Comparison of ENCODE assay signal across 10 mouse cellular contexts in the genomic region with DNA sequence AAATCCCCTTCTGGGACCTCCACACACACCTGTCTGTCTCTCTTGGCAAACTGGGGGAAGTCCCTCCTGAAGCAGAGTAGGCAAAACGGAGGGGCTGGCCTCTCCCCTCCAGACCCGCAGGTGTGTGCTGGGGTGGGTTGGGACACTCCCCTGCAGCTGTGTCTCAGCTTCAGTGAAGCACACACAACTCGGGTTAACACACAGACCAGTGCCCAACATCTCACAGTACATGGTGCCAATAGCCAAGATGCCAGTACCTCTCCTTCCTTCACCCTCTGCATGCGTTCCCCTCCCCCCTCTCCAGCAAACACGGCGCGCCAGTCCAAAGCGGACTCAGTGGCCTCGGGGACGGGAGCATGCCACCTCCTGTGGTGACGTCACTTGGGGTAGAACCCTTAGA. TPM values are rescaled to one million over a fixed set of nuclear protein-coding genes. Genes with fewer than 3 reads are reported as not detected.
A peak's percentile ranks its signal among the peaks of the same experiment; 100 is the strongest.
DNase-seq lines count a peak whose midpoint lies in the region; ATAC-seq and TF ChIP-seq lines count a peak whose summit lies in the region.
"Had no signal": no experiment of that assay in that cellular context is flagged by ENCODE, and none has a peak within 500 bp of the region (broad histone marks: within the 10 kb centered on the region; RNA-seq: fewer than 3 reads in every experiment).

A gene (plus strand): TSS at position 268 of the 400 bp plus-strand sequence.

- H3K4me3 ChIP-seq in heart, embryonic 13.5 days: peak within 1 kb of the TSS; percentile 41
- H3K4me3 ChIP-seq in E14TG2a.4 (replicated peaks; ENCODE audit: low read length): peak within 1 kb of the TSS; percentile 69
- H3K4me3 ChIP-seq in hindbrain, embryonic 15.5 days: peak within 1 kb of the TSS; percentile 33
- H3K4me3 ChIP-seq in midbrain, embryonic 11.5 days (ENCODE audit: low read depth, low read length): peak within 1 kb of the TSS; percentile 18
- H3K4me3 ChIP-seq: liver, embryonic 15.5 days had no signal

- under 1% methylated on average over 11 of the region's 11 CpGs for WGBS in heart, embryonic 13.5 days
- 3% methylated on average over 11 of the region's 11 CpGs for WGBS in hindbrain, embryonic 15.5 days
- WGBS in midbrain, embryonic 11.5 days: under 1% methylated on average over 10 of the region's 11 CpGs

- ATAC-seq in heart, embryonic 13.5 days (ENCODE audit: extremely low read depth, insufficient number of reproducible peaks, low FRiP score, low TSS enrichment): no peak
- ATAC-seq in hindbrain, embryonic 15.5 days (ENCODE audit: low FRiP score, low read depth): no peak
- no peak; the same call in 1 of the 2 replicates for ATAC-seq in midbrain, embryonic 11.5 days (ENCODE audit: low FRiP score)

- H3K4me2 ChIP-seq in heart, embryonic 13.5 days: peak within 1 kb of the TSS; percentile 65
- peak within 1 kb of the TSS; percentile 67 for H3K4me2 ChIP-seq in hindbrain, embryonic 15.5 days
- peak within 1 kb of the TSS; percentile 34 for H3K4me2 ChIP-seq in midbrain, embryonic 11.5 days
- H3K4me2 ChIP-seq: liver, embryonic 15.5 days had no signal

- DNase-seq in heart, adult 9 months (ENCODE audit: low spot score in 2 of 2): no peak
- DNase-seq in midbrain, embryonic 11.5 days (ENCODE audit: low spot score, missing footprints): no peak
- no peak for DNase-seq in cerebellum, adult 11-12 months
- no peak for DNase-seq in layer of hippocampus, adult 8-10 months (ENCODE audit: low spot score in 2 of 2)
- no peak for DNase-seq in thymus, postnatal 4 days
- DNase-seq: cerebellum, adult 18-20 months had no signal

- no peak for TF ChIP-seq CTCF in E14TG2a.4 (conservative IDR thresholded peaks at IDR 0.05; ENCODE audit: low read length)

- H3K9ac ChIP-seq in heart, embryonic 13.5 days: peak within 1 kb of the TSS; percentile 68
- peak within 1 kb of the TSS; percentile 15; the same call in 1 of the 2 replicates for H3K9ac ChIP-seq in hindbrain, embryonic 15.5 days
- 0 out of 2 replicates have a peak within 1 kb of the TSS, but pooled peaks have one; percentile 24 for H3K9ac ChIP-seq in midbrain, embryonic 11.5 days (ENCODE audit: low read length)
- H3K9ac ChIP-seq: liver, embryonic 15.5 days had no signal

- H3K27me3 ChIP-seq in heart, embryonic 13.5 days (replicated peaks): peaks cover 100% of the 10 kb centered on the region
- H3K27me3 ChIP-seq in E14TG2a.4 (ENCODE audit: insufficient read depth, low read length): peaks cover 98% of the 10 kb centered on the region
- peaks cover 87% of the 10 kb centered on the region for H3K27me3 ChIP-seq in hindbrain, embryonic 15.5 days
- peaks cover 94% of the 10 kb centered on the region for H3K27me3 ChIP-seq in midbrain, embryonic 11.5 days (ENCODE audit: control insufficient read depth, insufficient read depth, low read length)

- no peaks in the 10 kb centered on the region for H3K9me3 ChIP-seq in heart, embryonic 13.5 days
- H3K9me3 ChIP-seq in E14TG2a.4 (ENCODE audit: low read length): no peaks in the 10 kb centered on the region
- H3K9me3 ChIP-seq in hindbrain, embryonic 15.5 days: no peaks in the 10 kb centered on the region
- no peaks in the 10 kb centered on the region for H3K9me3 ChIP-seq in midbrain, embryonic 11.5 days (ENCODE audit: control insufficient read depth, low read length)
- H3K9me3 ChIP-seq: liver, embryonic 15.5 days had no signal

- no peak within 1 kb of the TSS for H3K27ac ChIP-seq in heart, embryonic 13.5 days (replicated peaks)
- no peak within 1 kb of the TSS for H3K27ac ChIP-seq in hindbrain, embryonic 15.5 days (replicated peaks)
- no peak within 1 kb of the TSS for H3K27ac ChIP-seq in midbrain, embryonic 11.5 days (ENCODE audit: low read depth, low read length)
- H3K27ac ChIP-seq: liver, embryonic 15.5 days had no signal

- H3K4me1 ChIP-seq in heart, embryonic 13.5 days: peaks cover 24% of the 10 kb centered on the region
- H3K4me1 ChIP-seq in E14TG2a.4 (replicated peaks; ENCODE audit: low read depth, low read length): peaks cover 62% of the 10 kb centered on the region
- H3K4me1 ChIP-seq in hindbrain, embryonic 15.5 days (replicated peaks): peaks cover 29% of the 10 kb centered on the region
- peaks cover 25% of the 10 kb centered on the region for H3K4me1 ChIP-seq in midbrain, embryonic 11.5 days (ENCODE audit: control insufficient read depth, insufficient read depth, low read length)
- H3K4me1 ChIP-seq: liver, embryonic 15.5 days had no signal

- no peaks in the 10 kb centered on the region for H3K36me3 ChIP-seq in heart, embryonic 13.5 days
- no peaks in the 10 kb centered on the region for H3K36me3 ChIP-seq in E14TG2a.4 (ENCODE audit: insufficient read depth, low read length)
- H3K36me3 ChIP-seq in hindbrain, embryonic 15.5 days: no peaks in the 10 kb centered on the region
- H3K36me3 ChIP-seq in midbrain, embryonic 11.5 days (ENCODE audit: control insufficient read depth, insufficient read depth, low read length): no peaks in the 10 kb centered on the region
- H3K36me3 ChIP-seq: liver, embryonic 15.5 days had no signal

RNA-seq across cellular contexts. Expression of the gene that starts here (rescaled TPM):
- polyA plus RNA-seq in heart, embryonic 13.5 days (2015; fragmentation: Nextera tagmentation; extraction: Ambion mirVana): not detected in 2 replicates
- 0.57 and 0.69 TPM in 2 replicates for polyA plus RNA-seq in hindbrain, embryonic 15.5 days (2015; fragmentation: Nextera tagmentation; extraction: Ambion mirVana)
- polyA plus RNA-seq in midbrain, embryonic 11.5 days (2014; fragmentation: Nextera tagmentation; extraction: Ambion mirVana): 1.4 and 2.3 TPM in 2 replicates
- total RNA-seq in layer of hippocampus, adult 8-10 months (2022): 1 to 10 TPM; 2.5 to 4.3 (median 3.3) TPM
- polyA plus RNA-seq: liver, embryonic 15.5 days had no signal

Comparison
In these comparisons a context has a peak if more than half of its experiments do, and no peak if none do; other contexts are left out.
1. H3K4me3 ChIP-seq: peak in every context shown above with its lines; median percentile 69 in E14TG2a.4; 41 in heart, embryonic 13.5 days; 33 in hindbrain, embryonic 15.5 days; 18 in midbrain, embryonic 11.5 days.
2. H3K9ac ChIP-seq: peak in every context shown above with its lines; median percentile 68 in heart, embryonic 13.5 days; 24 in midbrain, embryonic 11.5 days; 15 in hindbrain, embryonic 15.5 days.